Mouse (Mus musculus) megakaryocyte-erythroid progenitor cell, adult 5-6 weeks (primary cell): ENCODE results near the gene Chst8. TPM values are rescaled to one million over a fixed set of nuclear protein-coding genes. Genes with fewer than 3 reads are reported as not detected.

Source experiments
- ATAC-seq: replicated peaks from 2 replicates; pipeline ENCODE4 v1.8.0; 2016; ENCODE audit warnings: mild to moderate bottlenecking, inconsistent platforms; ENCODE audit not compliant: severe bottlenecking, poor library complexity, low FRiP score, low TSS enrichment
- total RNA-seq, 2 experiments: library from RNA; stranded (forward) in 1 of 2; stranded (reverse) in 1 of 2; fragments of 200-1000, 215-1000 nt in 1 of 2; fragments of >200 nt in 1 of 2; fragmentation: Nextera tagmentation in 1 of 2; gene quantifications; 2 replicates each; pipeline ENCODE4 v1.2.3; 2014 to 2017

Chst8 gene
- total RNA-seq (2014; fragmentation: Nextera tagmentation) (not detected in 2 replicates), total RNA-seq (2017) (not detected in 2 replicates)

GRCm38 (mm10) chr7:34812531-34813111 lies at the start of gene Chst8:
Gene Chst8 (minus strand): TSS chr7:34812711.
- peak; percentile 19; the same call in 1 of the 2 replicates for ATAC-seq

- ATAC-seq: no peak
Measured at GRCm38 (mm10) chr7:34858291-34858690, 45.8 kb upstream of the Chst8 start.

- ATAC-seq: no peak
Measured at GRCm38 (mm10) chr7:34854781-34855352, 42.4 kb upstream of the Chst8 start.

- ATAC-seq: no peak
Measured at GRCm38 (mm10) chr7:34853393-34853792, 40.9 kb upstream of the Chst8 start.

GRCm38 (mm10) chr7:34849660-34850059 lies 37.1 kb upstream of the Chst8 start:
- ATAC-seq: no peak

- no peak for ATAC-seq
Measured at GRCm38 (mm10) chr7:34848811-34849210, 36.3 kb upstream of the Chst8 start.

- no peak for ATAC-seq
Measured at GRCm38 (mm10) chr7:34847900-34848299, 35.4 kb upstream of the Chst8 start.

- no peak for ATAC-seq
Measured at GRCm38 (mm10) chr7:34847410-34847809, 34.9 kb upstream of the Chst8 start.

- no peak for ATAC-seq
Measured at GRCm38 (mm10) chr7:34838749-34839148, 26.2 kb upstream of the Chst8 start.

GRCm38 (mm10) chr7:34838231-34838630 lies 25.7 kb upstream of the Chst8 start:
- ATAC-seq: no peak

- no peak for ATAC-seq
Measured at GRCm38 (mm10) chr7:34826255-34826909, 13.9 kb upstream of the Chst8 start.

- ATAC-seq: no peak
Measured at GRCm38 (mm10) chr7:34821587-34821986, 9.1 kb upstream of the Chst8 start.

GRCm38 (mm10) chr7:34820554-34820953 lies 8.0 kb upstream of the Chst8 start:
- no peak for ATAC-seq

GRCm38 (mm10) chr7:34819796-34820195 lies 7.3 kb upstream of the Chst8 start:
- ATAC-seq: no peak

GRCm38 (mm10) chr7:34818660-34819059 lies 6.1 kb upstream of the Chst8 start:
- ATAC-seq: no peak

- no peak for ATAC-seq
Measured at GRCm38 (mm10) chr7:34816981-34817380, 4.5 kb upstream of the Chst8 start.

GRCm38 (mm10) chr7:34814801-34815200 lies 2.3 kb upstream of the Chst8 start:
- no peak for ATAC-seq

- no peak for ATAC-seq
Measured at GRCm38 (mm10) chr7:34811531-34812526, 682 bp downstream of the Chst8 start.

GRCm38 (mm10) chr7:34811060-34811459 lies 1.5 kb downstream of the Chst8 start:
- no peak for ATAC-seq

GRCm38 (mm10) chr7:34806307-34806706 lies 6.2 kb downstream of the Chst8 start:
- ATAC-seq: no peak
